Mouse (Mus musculus): Measurements from ENCODE around the gene Fus. TPM values are rescaled to one million over a fixed set of nuclear protein-coding genes. Genes with fewer than 3 reads are reported as not detected.
A peak's percentile ranks its signal among the peaks of the same experiment; 100 is the strongest.

The Fus gene
- 362 and 407 TPM in 2 replicates for polyA plus RNA-seq (2016; fragmentation: Nextera tagmentation; extraction: Ambion mirVana)

DNA sequence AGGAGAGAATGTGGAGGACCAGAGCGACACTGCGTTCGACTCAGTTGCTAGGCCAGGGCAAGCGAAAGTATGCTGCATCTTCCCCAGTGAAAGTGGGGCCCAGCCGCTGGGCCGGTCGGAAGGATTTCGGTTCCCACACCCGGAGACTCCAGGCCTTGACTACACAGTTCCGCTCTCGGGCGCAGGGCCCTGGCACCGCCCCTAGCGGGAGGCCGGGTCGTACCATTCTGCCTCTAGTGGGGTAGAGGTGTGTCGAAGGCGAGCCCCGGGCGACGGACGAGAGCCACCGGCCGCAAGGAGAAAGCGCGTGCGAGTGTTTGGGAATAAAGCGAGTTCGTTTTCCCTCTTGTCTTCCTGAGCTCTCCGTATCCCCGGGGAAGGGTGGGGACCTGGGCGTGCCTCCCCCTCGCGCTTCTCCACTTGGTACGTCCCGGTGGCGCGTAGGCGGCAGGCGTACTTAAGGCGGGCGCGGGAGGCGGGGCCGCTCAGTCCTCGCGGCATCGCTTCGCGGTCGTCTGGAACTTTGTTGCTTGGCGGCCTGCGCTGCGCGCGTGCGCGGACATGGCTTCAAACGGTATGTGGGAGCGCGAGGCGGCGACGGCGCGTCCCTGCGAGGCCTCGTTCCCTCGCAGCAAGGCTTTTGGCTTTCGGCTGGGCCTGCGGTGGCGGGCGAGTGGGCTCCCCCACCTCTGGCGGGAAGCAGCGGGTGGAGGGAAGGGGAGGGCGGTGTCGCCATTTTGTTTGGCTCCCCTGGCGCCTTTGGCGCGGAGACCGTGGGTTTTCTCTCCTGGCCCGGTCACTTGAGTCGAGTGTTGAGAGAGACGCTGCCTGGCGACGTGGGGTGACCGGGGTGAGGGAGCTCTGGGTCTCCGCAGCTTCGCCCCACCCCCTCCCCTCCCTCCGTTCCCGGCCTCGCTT lies at the start of gene Fus:
TSS of gene Fus (plus strand) at position 454 of the 918 bp plus-strand sequence.
- peak; percentile 95 for DNase-seq (ENCODE audit: extremely low spot score, low spot score)
- peak within 1 kb of the TSS; percentile 96 for H3K4me3 ChIP-seq
- no peaks in the 10 kb centered on the region for H3K27me3 ChIP-seq (ENCODE audit: poor library complexity, severe bottlenecking)
- H3K4me1 ChIP-seq, result peaks cover 24% of the 10 kb centered on the region
- peak within 1 kb of the TSS; percentile 100 for H3K27ac ChIP-seq
- WGBS, result under 1% methylated on average over 89 of the region's 92 CpGs
- H3K9me3 ChIP-seq, result no peaks in the 10 kb centered on the region
- H3K36me3 ChIP-seq (replicated peaks), result peaks cover 34% of the 10 kb centered on the region

DNA sequence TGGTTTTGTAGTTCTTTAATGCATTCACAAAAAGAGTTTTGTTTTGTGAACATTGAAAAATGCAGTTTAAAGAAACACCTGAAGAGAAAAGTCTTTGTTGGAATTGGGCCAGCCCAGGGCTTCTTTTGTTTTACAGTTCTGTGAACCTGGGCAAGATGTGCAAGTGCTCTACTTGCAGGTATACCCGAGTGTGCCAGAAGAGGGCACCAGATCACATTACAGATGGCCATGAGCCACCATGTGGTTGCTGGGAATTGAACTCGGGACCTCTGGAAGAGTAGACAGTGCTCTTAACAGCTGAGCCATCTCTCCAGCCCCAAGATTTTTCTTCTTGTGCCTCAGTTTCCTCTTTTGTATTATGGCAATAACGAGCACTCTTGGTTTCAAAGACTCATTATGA lies 49.1 kb upstream of the Fus start:
- Histone ChIP-seq H3K27ac (no peak overlapping the region), H3K27me3 (ENCODE audit: poor library complexity, severe bottlenecking) (no peaks in the 10 kb centered on the region), H3K4me1 (peaks cover 3% of the 10 kb centered on the region), H3K36me3 (replicated peaks) (peaks cover 83% of the 10 kb centered on the region), H3K9me3 (no peaks in the 10 kb centered on the region), H3K4me3 (no peak overlapping the region)
- DNase-seq (ENCODE audit: extremely low spot score, low spot score), result peak; percentile 39
- 60% methylated on average over 3 of the region's 3 CpGs for WGBS

DNA sequence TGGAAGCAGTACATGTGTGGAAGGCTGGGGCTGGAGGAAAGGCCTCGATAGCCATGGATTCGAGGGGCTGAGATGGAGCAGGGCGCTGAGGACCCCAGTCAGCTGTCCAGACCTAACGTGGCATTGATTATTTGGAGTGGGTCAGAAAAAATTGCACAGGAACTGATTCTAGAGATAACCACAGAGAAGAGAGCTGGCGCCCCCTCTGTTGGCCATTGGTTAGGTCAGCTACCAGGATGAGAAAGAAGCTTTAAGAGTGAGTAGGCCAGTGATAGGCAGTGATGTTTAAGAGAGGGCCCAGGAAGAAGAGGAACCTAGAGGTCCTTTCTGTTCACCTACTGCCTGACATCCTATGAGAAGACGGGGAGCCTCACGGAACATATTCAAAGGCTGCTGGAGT lies 48.0 kb upstream of the Fus start:
- H3K4me3 ChIP-seq, result no peak overlapping the region
- no peaks in the 10 kb centered on the region for H3K4me1 ChIP-seq
- no peak overlapping the region for H3K27ac ChIP-seq
- peaks cover 92% of the 10 kb centered on the region for H3K36me3 ChIP-seq (replicated peaks)
- H3K27me3 ChIP-seq (ENCODE audit: poor library complexity, severe bottlenecking), result no peaks in the 10 kb centered on the region
- no peak for DNase-seq (ENCODE audit: extremely low spot score, low spot score)
- 83% methylated on average over 7 of the region's 7 CpGs for WGBS
- H3K9me3 ChIP-seq, result no peaks in the 10 kb centered on the region

DNA sequence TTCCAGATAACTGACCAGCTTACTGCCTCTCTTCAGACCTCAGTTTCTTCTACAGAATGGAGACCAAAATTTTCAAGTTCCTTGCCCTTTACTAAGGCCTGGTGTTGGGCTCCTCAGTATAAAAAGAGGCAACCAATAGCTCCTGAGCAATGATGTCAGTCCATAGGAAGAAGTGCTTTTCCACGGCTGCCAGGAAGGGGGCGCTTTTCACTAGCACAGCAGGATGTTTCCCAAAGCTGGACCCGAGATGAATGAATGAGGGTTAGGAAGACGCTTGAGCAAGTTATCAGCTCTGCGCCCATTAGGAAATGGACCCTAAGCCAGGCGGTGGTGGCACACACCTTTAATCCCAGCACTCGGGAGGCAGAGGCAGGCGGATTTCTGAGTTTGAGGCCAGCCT lies 45.7 kb upstream of the Fus start:
- no peak for DNase-seq (ENCODE audit: extremely low spot score, low spot score)
- 68% methylated on average over 8 of the region's 8 CpGs for WGBS
- no peaks in the 10 kb centered on the region; the same call in 1 of the 2 replicates for H3K4me1 ChIP-seq
- no peak overlapping the region for H3K27ac ChIP-seq
- H3K9me3 ChIP-seq, result no peaks in the 10 kb centered on the region
- H3K4me3 ChIP-seq, result no peak overlapping the region
- H3K36me3 ChIP-seq (replicated peaks), result peaks cover 93% of the 10 kb centered on the region
- no peaks in the 10 kb centered on the region for H3K27me3 ChIP-seq (ENCODE audit: poor library complexity, severe bottlenecking)

DNA sequence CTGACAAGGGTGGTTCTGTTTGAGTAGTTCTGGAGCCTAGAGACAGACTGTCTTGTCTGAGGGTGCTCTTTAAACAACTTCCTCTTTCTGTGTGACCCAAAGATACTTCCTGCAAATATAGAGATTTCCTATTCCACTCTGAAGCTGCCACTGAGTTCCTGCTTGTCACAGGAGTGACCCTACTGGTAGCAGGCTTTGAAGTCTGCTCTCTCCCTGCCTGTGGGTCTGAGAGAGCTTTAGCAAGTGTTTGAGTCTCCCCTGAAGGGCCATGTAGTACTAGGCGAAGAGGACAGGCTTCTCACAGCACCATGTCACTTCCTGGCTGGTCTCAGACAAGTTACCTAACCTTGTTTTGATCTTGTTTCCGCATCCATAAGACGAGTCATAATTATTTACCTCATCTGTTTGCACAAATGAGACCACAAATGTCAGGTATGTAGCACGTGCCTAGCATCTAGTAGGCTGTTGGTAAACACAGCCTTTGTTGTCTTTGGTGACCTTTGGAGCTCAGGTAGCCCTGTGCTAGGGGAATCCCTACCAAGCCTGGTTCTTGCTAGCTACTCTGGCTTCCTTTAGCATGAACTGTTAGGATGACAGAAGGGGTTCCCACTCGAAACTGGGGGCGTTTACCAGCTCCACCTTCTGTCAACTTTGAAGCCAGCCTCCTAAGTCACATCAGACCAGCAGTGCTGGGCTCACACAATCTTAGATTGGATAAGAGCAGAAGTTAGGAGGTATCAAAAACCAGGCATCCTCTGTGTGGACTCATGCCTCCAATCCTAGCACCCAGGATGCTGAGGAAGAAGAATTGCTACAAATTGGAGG lies 44.6 kb upstream of the Fus start:
- 88% methylated on average over 6 of the region's 6 CpGs for WGBS
- no peak overlapping the region for H3K4me3 ChIP-seq
- no peak for DNase-seq (ENCODE audit: extremely low spot score, low spot score)
- peaks cover under 1% of the 10 kb centered on the region; the same call in 1 of the 2 replicates for H3K4me1 ChIP-seq
- H3K27ac ChIP-seq, result no peak overlapping the region
- H3K27me3 ChIP-seq (ENCODE audit: poor library complexity, severe bottlenecking), result peaks cover under 1% of the 10 kb centered on the region; the same call in 1 of the 2 replicates
- peaks cover 90% of the 10 kb centered on the region for H3K36me3 ChIP-seq (replicated peaks)
- no peaks in the 10 kb centered on the region for H3K9me3 ChIP-seq

DNA sequence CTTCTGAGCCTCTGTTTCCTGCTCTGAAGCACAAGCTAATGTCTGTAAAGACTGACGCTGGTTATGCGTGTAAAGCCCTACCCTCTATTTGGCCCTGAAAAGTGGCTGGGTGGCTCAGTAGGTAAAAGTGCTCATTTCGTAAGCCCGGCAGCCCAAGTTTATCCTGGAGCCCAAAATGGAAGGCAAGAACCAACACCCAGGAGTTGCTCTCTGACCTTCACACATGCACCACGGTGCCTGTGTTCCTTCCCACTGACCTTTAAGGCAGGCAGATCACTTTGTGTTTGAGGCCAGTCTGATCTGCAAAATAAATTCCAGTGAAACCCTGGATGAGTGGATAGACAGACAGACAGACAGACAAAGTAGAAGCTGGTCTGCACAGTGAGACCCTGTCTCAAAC lies 43.5 kb upstream of the Fus start:
- peaks cover 10% of the 10 kb centered on the region for H3K27me3 ChIP-seq (ENCODE audit: poor library complexity, severe bottlenecking)
- DNase-seq (ENCODE audit: extremely low spot score, low spot score), result no peak
- H3K4me3 ChIP-seq, result no peak overlapping the region
- WGBS, result 87% methylated on average over 5 of the region's 5 CpGs
- H3K4me1 ChIP-seq, result peaks cover 6% of the 10 kb centered on the region; the same call in 1 of the 2 replicates
- H3K36me3 ChIP-seq (replicated peaks), result peaks cover 85% of the 10 kb centered on the region
- no peak overlapping the region for H3K27ac ChIP-seq
- no peaks in the 10 kb centered on the region for H3K9me3 ChIP-seq

DNA sequence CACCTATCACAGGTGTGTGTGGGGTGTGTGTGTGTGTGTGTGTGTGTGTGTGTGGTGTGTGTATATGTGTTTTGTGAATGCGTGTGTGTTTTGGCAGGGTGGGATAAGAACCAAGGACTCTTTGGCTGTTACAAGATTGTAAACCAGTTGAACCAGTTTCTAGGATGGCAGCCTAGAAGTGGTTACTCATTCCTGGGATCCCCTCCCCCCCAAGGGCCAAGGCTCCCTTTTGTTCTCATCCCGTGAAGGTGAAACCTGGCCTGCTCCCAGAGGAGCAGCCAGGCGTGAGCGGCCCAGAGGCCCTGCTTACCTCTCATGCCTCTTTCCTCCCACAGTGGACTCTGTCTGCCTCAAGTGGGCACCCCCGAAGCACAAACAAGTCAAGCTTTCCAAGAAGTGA lies 42.0 kb upstream of the Fus start:
- WGBS, result 53% methylated on average over 5 of the region's 5 CpGs
- Histone ChIP-seq H3K4me1 (peaks cover 21% of the 10 kb centered on the region), H3K9me3 (no peaks in the 10 kb centered on the region), H3K4me3 (no peak overlapping the region), H3K27ac (0 out of 2 replicates have a peak overlapping the region, but pooled peaks have one; percentile 15), H3K36me3 (replicated peaks) (peaks cover 74% of the 10 kb centered on the region), H3K27me3 (ENCODE audit: poor library complexity, severe bottlenecking) (peaks cover 26% of the 10 kb centered on the region)
- DNase-seq (ENCODE audit: extremely low spot score, low spot score), result no peak

DNA sequence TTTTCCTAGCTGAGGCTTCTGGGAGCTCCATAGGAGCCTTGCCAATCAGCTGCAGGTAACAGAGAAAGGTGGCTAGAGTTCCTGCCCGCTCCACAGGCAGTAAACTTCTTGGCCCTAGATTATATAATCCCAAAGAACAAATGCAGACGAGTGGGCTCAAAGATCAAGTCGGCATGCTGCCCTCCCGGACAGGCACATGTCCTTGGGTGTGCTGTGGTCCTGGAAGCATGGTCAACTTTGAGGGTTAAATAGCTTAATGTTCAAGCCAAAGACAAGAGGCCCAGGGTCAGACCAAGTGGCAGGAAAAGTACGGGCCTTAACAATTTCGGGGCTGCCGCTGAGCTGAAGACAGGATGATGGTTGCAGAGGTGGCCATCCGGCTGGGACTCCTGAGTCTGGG lies 41.2 kb upstream of the Fus start:
- no peak for DNase-seq (ENCODE audit: extremely low spot score, low spot score)
- H3K9me3 ChIP-seq, result no peaks in the 10 kb centered on the region
- peaks cover 66% of the 10 kb centered on the region for H3K36me3 ChIP-seq (replicated peaks)
- H3K4me3 ChIP-seq, result no peak overlapping the region
- peak overlapping the region; percentile 15; the same call in 1 of the 2 replicates for H3K27ac ChIP-seq
- WGBS, result 90% methylated on average over 8 of the region's 8 CpGs
- peaks cover 23% of the 10 kb centered on the region for H3K4me1 ChIP-seq
- H3K27me3 ChIP-seq (ENCODE audit: poor library complexity, severe bottlenecking), result peaks cover 32% of the 10 kb centered on the region

DNA sequence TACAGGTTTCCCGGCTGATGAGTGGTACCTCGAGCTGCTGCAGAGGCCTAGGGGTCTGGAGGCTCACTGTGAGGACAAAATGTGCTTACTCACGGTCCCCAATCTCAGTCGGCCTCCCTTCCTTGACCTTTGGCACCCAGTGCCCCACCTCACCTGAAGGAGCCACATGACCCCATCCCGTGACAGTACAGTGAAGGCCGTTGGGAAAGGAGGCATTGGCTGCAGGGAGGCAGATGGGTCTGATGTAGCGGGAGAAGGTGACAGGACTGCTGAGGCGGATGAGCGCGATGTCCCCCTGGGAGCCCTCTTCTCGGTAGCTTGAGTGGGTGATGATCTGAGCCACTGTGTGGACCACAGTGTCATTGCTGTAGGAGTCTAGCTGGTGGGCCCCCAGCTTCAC lies 40.4 kb upstream of the Fus start:
- H3K27me3 ChIP-seq (ENCODE audit: poor library complexity, severe bottlenecking), result peaks cover 32% of the 10 kb centered on the region
- 92% methylated on average over 11 of the region's 11 CpGs for WGBS
- no peak overlapping the region for H3K27ac ChIP-seq
- peaks cover 31% of the 10 kb centered on the region for H3K4me1 ChIP-seq
- H3K9me3 ChIP-seq, result no peaks in the 10 kb centered on the region
- no peak overlapping the region for H3K4me3 ChIP-seq
- H3K36me3 ChIP-seq (replicated peaks), result peaks cover 58% of the 10 kb centered on the region
- DNase-seq (ENCODE audit: extremely low spot score, low spot score), result no peak

DNA sequence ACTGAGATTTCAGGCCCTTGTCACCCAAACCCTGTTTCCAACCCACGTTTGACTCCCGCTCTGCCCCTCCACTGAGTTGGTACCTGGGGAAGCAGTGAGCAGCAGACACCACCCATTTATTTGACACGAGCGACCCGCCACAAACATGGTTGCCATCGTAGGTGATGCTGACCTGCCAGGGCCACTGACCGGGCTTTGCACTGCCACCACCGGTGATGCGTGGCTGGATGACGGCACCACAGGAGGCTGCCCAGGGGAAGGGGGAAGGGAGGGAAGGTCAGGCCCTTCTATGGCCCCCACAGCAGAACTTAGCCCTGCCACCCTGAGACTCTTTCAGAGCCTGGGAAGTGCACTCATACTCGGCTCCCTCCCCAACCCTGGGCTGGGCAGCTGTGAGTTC lies 39.5 kb upstream of the Fus start:
- H3K4me1 ChIP-seq, result peaks cover 40% of the 10 kb centered on the region
- H3K36me3 ChIP-seq (replicated peaks), result peaks cover 49% of the 10 kb centered on the region

DNA sequence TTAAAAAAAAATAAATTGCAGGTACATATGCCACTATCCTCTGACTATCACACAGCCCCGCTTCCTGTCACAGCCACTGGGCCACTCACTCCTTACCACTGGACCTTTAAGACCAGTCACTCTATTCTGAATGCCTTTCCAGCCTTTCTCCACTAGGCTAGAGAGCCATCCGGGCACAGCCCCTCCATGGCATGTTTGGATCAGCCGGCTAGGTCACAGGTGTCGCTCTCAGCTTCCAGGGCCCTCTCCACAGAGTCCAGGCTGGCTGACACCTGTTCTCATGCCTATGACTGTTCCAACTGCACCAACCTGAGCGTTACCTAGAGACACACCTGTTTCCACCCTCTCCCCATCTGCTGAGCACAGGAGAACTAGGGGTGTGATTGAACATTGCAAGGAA lies 38.7 kb upstream of the Fus start:
- Histone ChIP-seq H3K4me1 (peaks cover 49% of the 10 kb centered on the region), H3K27ac (no peak overlapping the region), H3K27me3 (ENCODE audit: poor library complexity, severe bottlenecking) (peaks cover 32% of the 10 kb centered on the region), H3K9me3 (no peaks in the 10 kb centered on the region), H3K36me3 (replicated peaks) (peaks cover 41% of the 10 kb centered on the region), H3K4me3 (peak overlapping the region; percentile 42)
- 54% methylated on average over 5 of the region's 5 CpGs for WGBS
- no peak for DNase-seq (ENCODE audit: extremely low spot score, low spot score)

More for the DNA sequence above, 39.5 kb upstream of the Fus start:
- Histone ChIP-seq H3K27me3 (ENCODE audit: poor library complexity, severe bottlenecking) (peaks cover 32% of the 10 kb centered on the region), H3K9me3 (no peaks in the 10 kb centered on the region), H3K27ac (no peak overlapping the region), H3K4me3 (no peak overlapping the region)
- DNase-seq (ENCODE audit: extremely low spot score, low spot score), result no peak
- 83% methylated on average over 11 of the region's 11 CpGs for WGBS

DNA sequence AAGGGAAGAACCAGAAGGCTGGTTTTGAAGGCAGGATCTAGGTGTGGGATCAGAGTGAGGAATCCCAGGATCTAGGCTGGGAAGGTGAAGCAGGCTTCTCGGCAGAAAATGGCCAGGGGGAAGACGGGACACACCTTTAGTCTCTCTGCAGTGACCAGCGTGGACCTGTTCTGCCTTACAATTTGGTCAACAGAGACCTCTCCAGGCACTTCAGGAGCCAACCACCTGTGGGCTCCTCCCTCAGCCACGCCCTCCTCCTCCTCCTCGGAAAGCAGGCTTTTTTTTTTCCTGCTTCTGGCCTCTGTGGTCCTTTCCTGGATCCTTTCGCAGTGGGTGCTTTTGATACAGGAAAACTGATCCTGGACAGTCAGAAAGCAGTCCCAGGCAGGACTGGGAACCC lies 37.3 kb upstream of the Fus start, which contains the start of gene Prss8:
TSS of gene Prss8 (minus strand) at position 182 of the 400 bp plus-strand sequence.
- peaks cover 28% of the 10 kb centered on the region for H3K36me3 ChIP-seq (replicated peaks)
- peak within 1 kb of the TSS; percentile 42 for H3K4me3 ChIP-seq
- no peaks in the 10 kb centered on the region for H3K9me3 ChIP-seq
- peaks cover 32% of the 10 kb centered on the region for H3K27me3 ChIP-seq (ENCODE audit: poor library complexity, severe bottlenecking)
- WGBS, result 10% methylated on average over 6 of the region's 6 CpGs
- DNase-seq (ENCODE audit: extremely low spot score, low spot score), result no peak
- peak within 1 kb of the TSS; percentile 62 for H3K27ac ChIP-seq
- H3K4me1 ChIP-seq, result peaks cover 61% of the 10 kb centered on the region
